Mouse (Mus musculus): ENCODE measurements at regions not wholly inside any gene's neighbourhood (a gene's known extent, or its start where the extent isn't known, plus 50 kb on each side); places are given as distances from the start of the nearest gene placed in this dataset.

DNA sequence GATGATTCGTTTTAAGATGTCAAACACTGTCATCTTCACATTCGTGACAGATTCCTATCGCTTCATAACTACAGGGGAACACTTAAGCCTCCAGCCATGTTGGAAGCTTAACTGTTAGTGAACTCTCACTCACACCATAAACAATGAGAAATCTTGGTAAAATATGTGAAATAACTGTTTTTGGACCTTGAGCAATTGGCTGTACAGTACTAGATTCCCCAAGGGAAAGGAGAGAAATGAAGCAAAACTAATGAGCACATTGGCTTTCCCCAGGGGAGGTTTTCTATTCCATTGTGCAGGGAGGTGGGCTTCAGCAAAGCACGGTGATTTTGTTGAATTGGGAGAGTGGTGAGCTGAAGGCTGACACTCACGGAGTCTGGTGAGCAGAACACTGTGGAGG is 56.0 kb upstream of the Osr1 start:
- Histone ChIP-seq H3K4me3 (no peak overlapping the region), H3K36me3 (no peaks in the 10 kb centered on the region), H3K9me3 (no peaks in the 10 kb centered on the region), H3K27me3 (no peaks in the 10 kb centered on the region), H3K9ac (no peak overlapping the region), H3K4me2 (no peak overlapping the region), H3K27ac (replicated peaks) (no peak overlapping the region), H3K4me1 (replicated peaks) (no peaks in the 10 kb centered on the region)
- 69% methylated on average over 5 of the region's 5 CpGs for WGBS
- no peak for ATAC-seq (ENCODE audit: low read depth)

DNA sequence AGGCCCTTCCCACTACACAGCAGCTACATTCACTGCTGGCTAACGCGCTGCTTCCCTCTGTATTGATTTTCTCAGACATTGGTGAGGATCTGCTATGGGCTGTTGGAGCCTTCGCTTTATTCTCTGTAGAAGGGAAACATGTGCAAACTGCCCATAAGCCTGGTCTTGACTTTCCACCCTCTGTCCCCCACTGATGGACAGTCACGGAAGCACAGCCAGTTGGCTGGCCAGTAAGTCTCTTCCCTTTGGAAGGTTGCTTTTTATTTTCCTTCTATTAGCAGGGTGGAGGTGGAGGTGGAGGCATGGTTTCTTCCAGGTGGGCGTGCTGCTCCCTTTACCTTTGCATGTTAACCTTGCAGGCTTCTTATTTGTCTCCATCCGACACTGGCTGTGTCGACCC is 51.1 kb upstream of the Osr1 start:
- no peak for ATAC-seq (ENCODE audit: low read depth)
- Histone ChIP-seq H3K4me3 (no peak overlapping the region), H3K4me1 (replicated peaks) (no peaks in the 10 kb centered on the region), H3K9me3 (no peaks in the 10 kb centered on the region), H3K4me2 (no peak overlapping the region), H3K27ac (replicated peaks) (no peak overlapping the region), H3K27me3 (no peaks in the 10 kb centered on the region), H3K36me3 (no peaks in the 10 kb centered on the region), H3K9ac (no peak overlapping the region)
- WGBS, result 86% methylated on average over 7 of the region's 7 CpGs

DNA sequence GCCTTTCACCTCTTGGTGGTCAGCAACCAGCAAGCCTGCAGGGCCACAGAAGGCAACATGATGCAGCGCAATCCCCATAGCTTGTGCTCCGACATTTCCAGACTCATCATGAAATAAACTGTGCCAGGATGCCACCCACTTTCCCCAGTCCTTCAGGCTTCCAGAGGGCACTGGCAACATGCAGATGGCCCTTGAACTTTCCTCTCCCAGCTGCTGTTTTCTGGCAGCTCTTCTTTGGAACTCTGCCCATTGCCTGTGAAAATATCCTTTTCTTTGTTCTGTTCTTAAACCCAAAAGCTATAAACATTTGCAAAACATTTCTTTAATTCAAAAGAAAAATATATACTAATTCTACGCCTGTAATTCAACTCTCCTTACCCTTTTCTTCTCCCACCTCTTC is 50.6 kb upstream of the Osr1 start:
- Histone ChIP-seq H3K27ac (replicated peaks) (no peak overlapping the region), H3K4me3 (no peak overlapping the region), H3K27me3 (no peaks in the 10 kb centered on the region), H3K4me1 (replicated peaks) (no peaks in the 10 kb centered on the region), H3K36me3 (no peaks in the 10 kb centered on the region), H3K9me3 (no peaks in the 10 kb centered on the region), H3K4me2 (no peak overlapping the region), H3K9ac (no peak overlapping the region)
- ATAC-seq (ENCODE audit: low read depth), result no peak
- 77% methylated on average over 3 of the region's 3 CpGs for WGBS

All from neural tube, embryonic 13.5 days (tissue).